18 mouse cellular contexts compared by ENCODE assay signal in the genomic region with DNA sequence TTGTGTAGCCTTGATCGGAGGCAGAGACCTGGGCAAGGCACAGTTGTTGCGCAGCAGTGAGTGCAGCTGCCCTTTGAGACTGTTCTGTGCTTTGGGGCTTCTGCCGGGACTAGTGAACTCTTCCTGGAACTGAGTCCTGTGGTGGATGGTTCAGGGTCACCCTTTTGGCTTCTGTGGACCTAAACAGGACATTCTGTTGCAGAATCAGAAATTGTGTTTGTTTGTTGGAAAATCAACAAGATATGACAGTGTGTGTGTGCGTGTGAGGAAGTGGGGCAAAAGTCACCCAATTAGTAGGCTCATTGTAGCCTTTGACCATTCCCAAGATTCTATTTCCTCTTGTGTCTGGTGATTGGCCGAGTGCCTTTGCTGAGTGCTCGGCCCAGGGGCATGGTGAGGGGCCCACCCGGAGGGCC. TPM values are rescaled to one million over a fixed set of nuclear protein-coding genes. Genes with fewer than 3 reads are reported as not detected.
DNase-seq lines count a peak whose midpoint lies in the region; ATAC-seq and TF ChIP-seq lines count a peak whose summit lies in the region.
"Had no signal": no experiment of that assay in that cellular context is flagged by ENCODE, and none has a peak within 500 bp of the region (broad histone marks: within the 10 kb centered on the region; RNA-seq: fewer than 3 reads in every experiment).

No protein-coding gene starts in this region.

- no peak for ATAC-seq in liver, embryonic 11.5 days (replicated peaks; ENCODE audit: low FRiP score)
- ATAC-seq in midbrain, postnatal 0 days (ENCODE audit: low FRiP score): no peak
- ATAC-seq: forebrain, embryonic 15.5 days; hindbrain, postnatal 0 days had no signal

- H3K9ac ChIP-seq in liver, embryonic 11.5 days (ENCODE audit: low read depth, low read length): 0 out of 2 replicates have a peak overlapping the region, but pooled peaks have one; percentile 15
- no peak overlapping the region for H3K9ac ChIP-seq in midbrain, postnatal 0 days (replicated peaks; ENCODE audit: low read length, poor library complexity, severe bottlenecking)
- H3K9ac ChIP-seq: embryonic facial prominence, embryonic 15.5 days; forebrain, embryonic 15.5 days had no signal

- 71% methylated on average over 7 of the region's 7 CpGs for WGBS in liver, embryonic 11.5 days
- 89% methylated on average over 7 of the region's 7 CpGs for WGBS in midbrain, postnatal 0 days

- H3K27me3 ChIP-seq in liver, embryonic 11.5 days (replicated peaks; ENCODE audit: control insufficient read depth, insufficient read depth, low read length): no peaks in the 10 kb centered on the region
- no peaks in the 10 kb centered on the region for H3K27me3 ChIP-seq in midbrain, postnatal 0 days (ENCODE audit: insufficient read depth, low read length)
- H3K27me3 ChIP-seq: embryonic facial prominence, embryonic 15.5 days had no signal

- no peak overlapping the region for H3K27ac ChIP-seq in liver, embryonic 11.5 days (ENCODE audit: low read depth, low read length)
- H3K27ac ChIP-seq in midbrain, postnatal 0 days (ENCODE audit: low read depth, low read length): no peak overlapping the region
- H3K27ac ChIP-seq: embryonic facial prominence, embryonic 15.5 days; forebrain, embryonic 15.5 days; hindbrain, postnatal 0 days; midbrain, embryonic 10.5 days had no signal

- intact Hi-C loops in left cerebral cortex, postnatal 14 days (cut with DNase I): no loop called here

- H3K36me3 ChIP-seq in liver, embryonic 11.5 days (ENCODE audit: control insufficient read depth, insufficient read depth, low read length): no peaks in the 10 kb centered on the region
- H3K36me3 ChIP-seq in midbrain, postnatal 0 days (ENCODE audit: insufficient read depth, low read length): no peaks in the 10 kb centered on the region
- H3K36me3 ChIP-seq: embryonic facial prominence, embryonic 15.5 days; forebrain, embryonic 15.5 days; midbrain, embryonic 10.5 days had no signal

- peaks cover 6% of the 10 kb centered on the region; the same call in 1 of the 2 replicates for H3K4me1 ChIP-seq in liver, embryonic 11.5 days (replicated peaks; ENCODE audit: control insufficient read depth, insufficient read depth, low read length)
- H3K4me1 ChIP-seq in midbrain, postnatal 0 days (ENCODE audit: insufficient read depth, low read length): no peaks in the 10 kb centered on the region
- H3K4me1 ChIP-seq: forebrain, embryonic 15.5 days had no signal

- DNase-seq in adrenal gland, postnatal 14 days: peak; percentile 26
- no peak for DNase-seq in adrenal gland, postnatal 25 days
- peak; percentile 14 for DNase-seq in lung, postnatal 36 days
- DNase-seq in lung, postnatal 4 days: no peak
- no peak for DNase-seq in liver, embryonic 11.5 days (ENCODE audit: low spot score)
- peak; percentile 47 for DNase-seq in yolk sac, embryonic 10.5 days (ENCODE audit: low spot score)
- DNase-seq in midbrain, postnatal 0 days (ENCODE audit: low spot score): no peak
- DNase-seq in left cerebral cortex, postnatal 14 days (ENCODE audit: low spot score in 2 of 2): no peak
- DNase-seq: cerebellum, adult 11-12 months; heart, postnatal 36 days; lung, adult 2 months; right cerebral cortex, postnatal 25 days had no signal

- no peak overlapping the region for H3K4me3 ChIP-seq in liver, embryonic 11.5 days (ENCODE audit: low read depth, low read length)
- no peak overlapping the region for H3K4me3 ChIP-seq in midbrain, postnatal 0 days (ENCODE audit: low read depth, low read length)
- H3K4me3 ChIP-seq: embryonic facial prominence, embryonic 15.5 days; forebrain, embryonic 15.5 days; midbrain, embryonic 10.5 days; myocyte had no signal

- no peak overlapping the region for H3K4me2 ChIP-seq in liver, embryonic 11.5 days
- no peak overlapping the region for H3K4me2 ChIP-seq in midbrain, postnatal 0 days (ENCODE audit: low read depth, low read length, poor library complexity, severe bottlenecking)
- H3K4me2 ChIP-seq: embryonic facial prominence, embryonic 15.5 days; forebrain, embryonic 15.5 days; heart, embryonic 11.5 days had no signal

- no peak for TF ChIP-seq CTCF in midbrain, postnatal 0 days (IDR thresholded peaks at IDR 0.05)

- no peaks in the 10 kb centered on the region for H3K9me3 ChIP-seq in liver, embryonic 11.5 days (ENCODE audit: control insufficient read depth, low read length)
- no peaks in the 10 kb centered on the region for H3K9me3 ChIP-seq in midbrain, postnatal 0 days (ENCODE audit: low read length)
- H3K9me3 ChIP-seq: embryonic facial prominence, embryonic 15.5 days; forebrain, embryonic 15.5 days; midbrain, embryonic 10.5 days had no signal

RNA-seq across cellular contexts. Expression of gene Wdr5, which starts 45.8 kb away (rescaled TPM):
- 32.7 and 39.0 TPM in 2 replicates for total RNA-seq in adrenal gland, postnatal 14 days (2021)
- 37.3 and 40.2 TPM in 2 replicates for total RNA-seq in adrenal gland, postnatal 25 days (2021)
- 76.7 and 78.0 TPM in 2 replicates for polyA plus RNA-seq in liver, embryonic 11.5 days (2014; fragmentation: Nextera tagmentation; extraction: Ambion mirVana)
- total RNA-seq in midbrain, postnatal 0 days (2014; rRNA removed): 48.9 and 50.1 TPM in 2 replicates
- 34.5 and 35.4 TPM in 2 replicates for polyA plus RNA-seq in midbrain, postnatal 0 days (2015; fragmentation: Nextera tagmentation; extraction: Ambion mirVana)
- total RNA-seq in left cerebral cortex, postnatal 14 days (2021): 10 to 100 TPM; 34.9 to 37.3 TPM

RNA-seq across cellular contexts. Expression of gene Brd3, which starts 53.3 kb away (rescaled TPM):
- 79.8 and 92.0 TPM in 2 replicates for total RNA-seq in adrenal gland, postnatal 14 days (2021)
- 81.8 and 110 TPM in 2 replicates for total RNA-seq in adrenal gland, postnatal 25 days (2021)
- 111 and 113 TPM in 2 replicates for polyA plus RNA-seq in liver, embryonic 11.5 days (2014; fragmentation: Nextera tagmentation; extraction: Ambion mirVana)
- total RNA-seq in midbrain, postnatal 0 days (2014; rRNA removed): 43.8 and 54.7 TPM in 2 replicates
- 124 TPM in 2 replicates for polyA plus RNA-seq in midbrain, postnatal 0 days (2015; fragmentation: Nextera tagmentation; extraction: Ambion mirVana)
- total RNA-seq in left cerebral cortex, postnatal 14 days (2021): 10 to 100 TPM; 61.3 to 64.0 TPM

Comparison
In these comparisons a context has a peak if more than half of its experiments do, and no peak if none do; other contexts are left out.
1. DNase-seq: peak in adrenal gland, postnatal 14 days (single experiment), lung, postnatal 36 days (single experiment) and yolk sac, embryonic 10.5 days (single experiment); none in adrenal gland, postnatal 25 days (single experiment), lung, postnatal 4 days (0 of 2), liver, embryonic 11.5 days (single experiment), midbrain, postnatal 0 days (single experiment) and left cerebral cortex, postnatal 14 days (0 of 2).